Mouse (Mus musculus) heart, embryonic 13.5 days (tissue): Measurements from ENCODE around the gene Kdm6a. TPM values are rescaled to one million over a fixed set of nuclear protein-coding genes. Genes with fewer than 3 reads are reported as not detected.

Experiments
- polyA plus RNA-seq: library from polyadenylated mRNA; unstranded; fragments of >200 nt; fragmentation: Nextera tagmentation; extraction: Ambion mirVana; gene quantifications from 2 replicates; pipeline ENCODE4 v1.2.1, GENCODE M21; 2015

The Kdm6a gene
- polyA plus RNA-seq, 1 experiment from 2014 or later: 13.1 TPM

Other genes with a start within 250 kb of the Kdm6a start
- gene Dusp21, start 16.7 kb upstream of the Kdm6a start, polyA plus RNA-seq: not detected in 2 replicates